Mouse (Mus musculus) megakaryocyte progenitor cell, adult 5-6 weeks (primary cell): Measurements from ENCODE around the gene Dgke. TPM values are rescaled to one million over a fixed set of nuclear protein-coding genes. Genes with fewer than 3 reads are reported as not detected.
"Not testable (repeated sequence)": the region's sequence is repeated elsewhere in the genome, so short reads cannot be mapped to it uniquely, and the experiment has no call there.

Source experiments
- ATAC-seq: replicated peaks from 2 replicates; pipeline ENCODE4 v1.8.0; 2016; ENCODE audit warnings: mild to moderate bottlenecking, moderate TSS enrichment, inconsistent platforms; ENCODE audit not compliant: poor library complexity
- total RNA-seq, 2 experiments: library from RNA; stranded (forward) in 1 of 2; stranded (reverse) in 1 of 2; fragments of 157-497, 149-512 nt in 1 of 2; fragments of 200-1000 nt in 1 of 2; gene quantifications; 2 replicates each; pipeline versions ENCODE4 v1.2.3 to v1.2.4; 2015 to 2017

Dgke gene
- total RNA-seq, 2 experiments from 2014 or later: 3.6 to 4.6 TPM

DNA sequence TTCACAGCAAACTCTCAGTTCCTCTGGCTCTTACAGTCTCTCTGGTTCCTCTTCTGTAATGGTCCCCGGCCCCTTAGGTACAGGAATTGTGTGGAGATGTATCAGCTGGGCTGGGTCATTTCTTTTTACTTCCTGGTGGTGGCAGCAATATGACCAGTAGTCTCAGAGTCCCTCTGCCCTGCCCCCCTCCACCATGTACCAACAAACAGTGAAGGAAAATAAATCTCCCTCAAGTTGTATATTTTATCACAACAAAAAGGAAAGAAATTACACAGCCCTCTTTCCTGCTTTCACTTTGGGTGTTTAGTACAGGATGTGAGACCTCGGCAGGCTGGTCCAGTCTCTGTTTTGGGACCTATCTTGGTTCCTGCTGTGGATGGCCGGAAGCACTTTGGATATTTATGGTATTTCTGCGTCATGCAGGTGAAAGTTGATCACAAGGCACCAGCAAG lies 9.7 kb upstream of the Dgke start:
- ATAC-seq: peak; percentile 59

DNA sequence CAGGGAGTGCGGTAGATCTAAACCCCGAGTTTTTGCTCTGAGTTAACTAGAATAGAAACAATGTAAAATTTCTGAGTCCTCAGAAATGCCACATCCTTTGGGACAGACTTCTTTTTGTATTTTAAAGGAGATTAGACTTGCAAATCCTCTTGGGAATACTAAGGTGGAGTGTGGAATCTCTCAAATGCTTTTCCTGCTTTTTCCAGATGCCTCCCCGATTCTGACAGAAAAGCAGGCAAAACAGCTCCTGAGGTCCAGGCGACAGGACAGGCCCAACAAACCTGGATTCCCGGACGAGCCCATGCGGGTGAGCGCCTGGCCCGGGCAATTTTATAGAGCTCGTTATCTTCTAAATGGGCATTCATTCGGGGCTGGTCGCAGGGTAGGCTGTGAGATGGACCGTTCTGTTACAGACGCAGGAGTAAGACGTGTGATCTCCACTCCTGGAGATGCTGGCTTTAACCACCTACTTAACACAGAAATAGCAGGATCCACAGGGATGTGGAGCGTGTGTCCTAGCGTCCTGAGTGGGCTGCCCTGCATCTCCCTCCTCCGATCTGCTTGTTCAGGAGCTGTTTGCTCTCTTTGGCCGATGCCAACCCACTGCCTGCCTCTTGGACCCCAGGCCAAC lies 8.2 kb upstream of the Dgke start:
- ATAC-seq: no peak

DNA sequence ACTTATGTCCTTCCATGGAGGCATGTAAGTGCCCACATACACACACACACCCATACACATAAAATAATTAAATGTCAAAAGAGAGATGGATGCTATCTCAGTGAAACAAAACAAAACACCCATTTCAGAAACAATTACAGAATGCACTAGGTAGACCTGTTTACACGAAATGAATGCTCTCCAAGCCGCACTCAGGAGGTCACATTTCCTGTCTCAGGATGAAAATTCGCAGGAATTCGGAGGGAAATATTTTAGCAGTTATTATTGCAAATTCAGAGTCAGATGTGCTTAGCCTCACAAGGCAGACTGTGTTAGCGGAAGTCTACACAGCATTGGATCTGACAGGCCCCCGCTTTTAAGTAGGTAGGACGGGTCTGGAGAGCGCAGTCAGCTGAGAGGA lies 6.9 kb upstream of the Dgke start, which contains the start of gene Gm525:
Gm525 (plus strand) TSS at position 301 of the 400 bp plus-strand sequence.
- no peak for ATAC-seq

DNA sequence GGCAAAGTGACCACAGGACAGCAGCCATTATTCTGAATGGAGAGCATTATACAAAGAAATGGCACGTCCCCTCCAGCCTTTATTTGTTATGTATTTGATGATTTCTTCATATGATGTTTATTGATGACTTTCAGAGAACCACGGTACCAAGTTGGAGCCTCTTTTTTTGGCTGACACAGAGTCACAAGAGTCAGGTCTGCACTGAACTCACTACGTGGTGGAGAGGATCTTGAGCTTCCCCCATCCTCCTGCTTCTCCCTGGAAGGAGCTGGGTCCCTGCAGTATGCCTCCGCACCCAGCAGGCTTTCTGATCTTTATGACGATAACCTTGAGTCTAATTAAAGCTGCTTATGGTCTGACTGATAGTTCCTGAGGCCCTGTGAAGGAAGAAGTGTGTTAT lies 4.9 kb upstream of the Dgke start:
- ATAC-seq: no peak

DNA sequence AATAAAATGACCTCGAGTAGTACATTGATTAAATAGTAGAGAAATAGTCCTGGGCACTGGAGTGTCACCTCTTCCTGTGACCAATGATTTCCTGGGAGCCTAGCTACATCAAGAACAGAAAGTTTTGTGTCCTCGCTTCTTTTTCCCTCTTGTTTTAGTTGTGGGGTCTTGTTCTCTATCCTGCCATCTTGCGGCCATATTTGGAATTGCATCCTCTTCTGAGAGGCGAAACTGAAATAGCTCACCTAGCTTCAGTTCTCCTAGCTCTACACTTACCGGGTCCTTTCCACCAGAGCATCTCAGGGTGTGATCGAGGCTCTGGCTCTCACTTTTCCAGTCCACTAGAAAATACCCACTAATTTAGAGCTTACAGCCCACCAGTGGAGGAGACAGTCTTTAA lies 2.7 kb upstream of the Dgke start:
- peak; percentile 83 for ATAC-seq

DNA sequence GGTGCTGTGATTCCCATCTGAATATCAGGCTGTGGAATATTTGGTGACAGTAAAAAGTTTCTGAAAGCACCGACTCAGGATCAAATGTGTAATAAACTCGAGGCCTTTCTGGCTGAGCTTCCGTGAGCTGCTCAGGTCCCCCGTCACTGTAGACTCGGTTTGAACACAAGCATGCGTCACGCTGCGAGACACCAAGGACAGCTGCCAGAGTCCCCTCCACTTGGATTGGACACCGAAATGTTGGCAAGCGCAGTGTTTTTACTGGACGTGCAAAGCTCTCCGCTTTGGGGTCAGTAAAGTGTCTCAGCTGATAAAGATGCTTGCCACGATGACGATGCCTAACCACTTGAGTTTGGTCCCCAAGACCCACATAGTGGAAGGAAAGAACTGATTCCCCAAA lies 2.0 kb upstream of the Dgke start:
- ATAC-seq: no peak

DNA sequence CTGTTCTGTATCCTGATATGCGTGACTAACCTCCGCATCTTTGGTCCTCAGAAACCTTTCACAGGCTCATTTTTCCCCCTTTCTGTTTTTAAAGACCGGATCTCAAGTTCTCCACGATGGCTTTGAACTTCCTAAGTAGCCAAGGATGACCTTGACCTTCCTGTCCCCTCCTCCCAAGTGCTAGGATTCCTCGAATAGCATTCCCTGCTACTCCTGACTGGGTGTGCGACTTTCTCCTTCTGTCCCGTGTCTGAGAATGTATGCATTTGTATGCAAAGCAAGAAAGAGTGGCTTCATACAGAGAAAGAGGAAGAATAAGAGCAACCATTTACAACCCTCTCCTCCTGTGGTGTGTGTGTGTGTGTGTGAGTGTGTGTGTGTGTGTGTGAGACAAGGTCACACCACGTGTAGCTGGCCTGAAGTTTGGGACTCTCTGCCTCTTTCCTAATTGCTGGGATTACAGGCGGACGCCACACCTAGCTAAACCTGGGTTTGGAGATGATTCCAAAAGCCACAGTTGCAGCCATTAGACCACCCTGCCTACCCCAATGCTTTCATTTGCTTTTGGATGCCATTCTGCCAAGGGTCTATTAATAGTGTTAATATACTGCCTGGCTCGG lies 1.3 kb upstream of the Dgke start:
- ATAC-seq: no peak

DNA sequence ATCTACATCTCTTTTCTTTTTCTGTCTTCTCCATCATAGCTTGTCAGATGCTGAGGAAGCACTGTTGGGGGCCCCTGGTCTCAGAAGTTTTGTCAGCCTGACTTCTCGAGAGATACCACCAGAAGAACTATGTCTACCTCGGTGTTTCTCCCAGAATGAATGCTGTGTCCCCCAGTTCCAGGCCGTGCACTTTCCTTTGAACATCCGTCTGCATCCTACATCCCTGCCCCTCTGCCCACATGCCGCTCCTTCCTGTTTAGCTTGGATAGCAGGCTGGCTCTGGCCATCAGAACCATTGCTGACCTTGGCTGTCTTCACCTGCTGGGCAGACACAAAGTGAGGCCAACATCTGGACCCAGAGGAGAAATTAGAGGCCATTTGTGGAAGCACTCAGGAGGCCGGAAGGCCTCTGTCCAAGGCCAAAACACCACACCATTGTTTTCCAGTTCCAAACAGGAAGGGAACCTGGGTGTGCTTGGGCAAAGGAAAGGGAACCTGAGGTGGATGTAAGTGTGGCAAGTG lies 712 bp upstream of the Dgke start:
- ATAC-seq: no peak

DNA sequence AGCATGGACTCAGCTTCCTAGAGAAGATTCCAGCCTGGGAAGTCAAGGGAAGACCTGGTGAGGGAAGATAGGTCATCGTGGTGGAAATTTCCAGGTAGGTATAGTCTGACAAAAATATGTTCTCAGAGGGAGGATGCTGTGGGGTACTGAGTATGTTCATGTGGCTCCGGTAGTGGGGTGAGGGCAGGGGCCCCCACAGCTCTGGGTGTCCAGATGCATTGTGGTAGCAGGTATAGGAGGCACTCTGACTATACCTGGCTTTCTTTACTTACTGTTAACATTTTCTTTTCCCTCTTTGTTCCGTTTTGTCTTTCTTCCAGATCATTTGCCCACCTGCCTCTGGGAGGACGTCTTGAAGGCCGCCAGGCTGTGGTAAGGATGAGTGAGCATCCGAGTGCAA lies 524 bp downstream of the Dgke start:
- no peak for ATAC-seq

DNA sequence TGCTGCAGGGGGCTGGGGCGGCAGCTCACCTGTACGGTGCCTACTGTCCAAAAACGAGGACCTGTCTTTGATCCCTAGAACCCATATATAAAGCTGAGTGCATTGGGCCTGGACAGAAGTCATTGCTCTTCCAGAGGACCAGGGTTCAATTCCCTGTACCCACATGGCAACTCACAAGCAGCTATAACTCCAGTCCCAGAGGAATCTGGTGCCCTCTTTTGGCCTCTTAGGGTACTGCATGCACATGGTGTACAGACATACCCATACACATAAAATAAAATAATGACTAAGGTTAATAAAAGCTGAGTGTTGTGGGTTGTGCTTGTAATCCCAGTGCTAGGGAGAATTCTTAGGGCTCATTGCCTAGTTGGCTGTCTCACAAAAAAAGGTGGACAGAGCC lies 1.4 kb downstream of the Dgke start:
- 0 out of 2 replicates have a peak, but pooled peaks have one; percentile 16 for ATAC-seq

DNA sequence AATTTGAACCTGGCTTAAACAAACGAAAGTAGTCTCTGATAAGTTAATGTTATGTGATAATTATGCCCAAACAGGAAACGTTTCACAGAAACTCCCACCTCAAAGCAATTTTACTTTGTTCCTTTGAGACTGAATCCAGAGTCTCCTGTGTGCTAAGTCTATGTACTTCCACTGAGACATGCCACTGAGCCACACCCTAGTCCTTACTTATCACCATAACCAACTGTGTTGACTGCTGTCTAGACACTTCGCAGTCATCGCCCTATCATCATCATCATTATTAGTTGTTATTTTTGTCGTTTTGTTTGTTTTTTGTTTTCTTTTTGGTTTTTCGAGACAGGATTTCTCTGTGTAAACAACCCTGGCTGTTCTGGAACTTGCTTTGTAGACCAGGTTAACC lies 2.3 kb downstream of the Dgke start:
- peak; percentile 44 for ATAC-seq

DNA sequence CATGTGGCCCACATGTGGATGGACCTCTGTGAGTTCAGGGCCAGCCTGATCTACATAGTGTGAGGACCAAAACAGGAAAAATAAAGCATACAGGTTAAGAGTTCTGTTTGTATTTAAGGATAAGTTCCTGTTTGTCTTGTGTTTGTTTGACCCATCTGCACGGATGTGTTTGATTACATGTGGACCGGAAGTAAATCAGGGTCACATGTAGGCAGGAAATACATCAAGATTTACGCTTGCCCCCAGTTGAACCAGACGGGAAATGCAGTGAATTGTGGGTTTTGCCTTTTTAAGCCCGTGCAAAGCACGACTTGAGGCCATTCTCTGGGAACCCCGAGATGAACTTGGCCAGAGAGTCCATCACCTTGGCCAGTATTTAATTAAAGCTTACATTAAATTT lies 5.3 kb downstream of the Dgke start:
- no peak for ATAC-seq

DNA sequence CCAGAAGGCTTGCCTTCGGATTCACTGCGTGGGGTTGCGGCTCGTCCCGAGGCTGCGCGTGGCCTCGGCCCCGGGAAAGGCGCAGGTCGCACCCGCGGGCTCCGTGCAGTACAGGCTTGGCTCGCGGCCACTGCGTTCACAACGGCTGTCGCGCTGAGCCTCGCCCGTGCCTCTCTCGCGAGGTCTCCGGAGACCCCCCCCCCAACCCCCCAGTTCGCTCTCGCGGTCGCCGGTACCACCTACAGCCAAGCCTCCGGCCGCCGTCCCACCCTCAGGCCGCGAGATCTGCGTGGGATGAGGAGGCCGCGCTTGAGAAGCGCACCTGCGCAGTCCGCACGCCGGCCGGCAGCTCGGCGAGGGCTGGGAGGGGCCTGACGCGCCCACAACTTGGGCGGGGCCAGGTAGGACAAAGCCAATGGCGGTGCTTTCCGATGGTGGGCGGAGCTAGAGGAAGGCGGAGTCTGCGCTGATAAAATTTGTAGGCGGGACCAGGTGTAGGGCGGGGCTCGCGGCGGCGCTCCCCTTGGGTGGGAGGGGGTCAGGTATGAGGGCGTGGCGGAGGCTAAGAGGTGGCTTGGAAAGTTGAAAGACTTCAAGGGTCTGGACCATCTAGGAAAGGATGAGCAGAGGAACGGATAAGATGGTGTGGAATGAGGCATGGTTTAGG lies 6.1 kb downstream of the Dgke start:
- ATAC-seq: peak; percentile 81

DNA sequence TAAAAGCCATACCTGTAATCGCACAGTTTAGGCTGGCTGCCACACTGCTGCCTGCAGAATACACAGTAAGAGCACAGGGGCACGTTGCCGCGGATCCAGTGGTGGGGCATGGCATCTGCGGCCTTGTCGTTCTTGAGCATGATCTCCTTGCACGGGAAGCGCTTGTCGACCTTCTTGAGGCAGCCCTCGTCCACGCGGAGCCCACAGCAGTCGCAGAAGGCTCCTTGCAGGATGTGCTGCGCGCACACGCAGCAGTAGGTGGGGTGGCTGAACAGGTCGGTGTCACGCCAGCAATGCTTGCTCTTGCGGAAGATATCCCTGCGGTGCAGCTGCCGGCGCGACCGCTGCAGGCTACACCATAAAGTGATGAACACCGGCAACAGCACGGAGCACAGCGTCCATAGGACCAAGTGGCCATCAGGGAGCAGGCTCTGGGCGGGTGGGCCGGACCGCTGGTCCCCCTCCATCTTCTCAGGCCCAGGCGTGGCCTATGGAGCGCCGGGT lies 6.7 kb downstream of the Dgke start:
- peak; percentile 38 for ATAC-seq

DNA sequence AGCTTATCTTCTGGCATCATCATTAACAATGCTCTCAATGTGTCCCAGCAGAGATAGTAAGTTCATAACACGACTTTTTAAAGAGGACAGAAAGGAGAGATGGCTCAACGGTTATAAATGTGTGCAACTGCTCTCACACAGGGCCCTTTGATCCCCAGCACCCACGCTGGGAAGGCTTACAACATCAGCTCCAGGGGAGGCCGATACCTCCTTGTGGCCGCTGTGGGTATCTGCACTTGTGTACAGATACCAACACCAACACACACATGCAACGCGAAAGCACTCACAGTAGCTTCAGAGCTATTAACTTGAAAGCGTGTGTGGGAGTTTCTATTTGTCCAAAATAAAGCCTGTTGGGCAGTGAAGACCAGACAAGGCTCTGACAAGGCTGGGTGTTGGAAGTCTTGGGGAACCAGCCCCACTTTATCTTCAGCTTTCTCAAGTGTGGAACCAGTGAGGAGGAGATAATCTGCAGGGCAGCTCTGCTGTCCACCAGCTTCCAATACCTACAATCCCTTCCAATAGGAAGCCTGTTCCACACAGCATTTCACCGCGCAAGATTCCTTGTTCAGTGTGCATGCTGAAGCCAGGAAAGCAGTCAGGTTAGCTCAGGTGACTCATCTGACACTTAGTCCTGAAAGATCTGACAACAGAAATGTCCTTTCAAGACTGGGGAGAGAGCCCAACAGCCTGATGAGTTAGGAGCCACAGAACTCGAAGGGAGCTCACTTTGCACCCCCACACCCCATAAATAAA lies 8.0 kb downstream of the Dgke start:
- ATAC-seq: peak; percentile 53

DNA sequence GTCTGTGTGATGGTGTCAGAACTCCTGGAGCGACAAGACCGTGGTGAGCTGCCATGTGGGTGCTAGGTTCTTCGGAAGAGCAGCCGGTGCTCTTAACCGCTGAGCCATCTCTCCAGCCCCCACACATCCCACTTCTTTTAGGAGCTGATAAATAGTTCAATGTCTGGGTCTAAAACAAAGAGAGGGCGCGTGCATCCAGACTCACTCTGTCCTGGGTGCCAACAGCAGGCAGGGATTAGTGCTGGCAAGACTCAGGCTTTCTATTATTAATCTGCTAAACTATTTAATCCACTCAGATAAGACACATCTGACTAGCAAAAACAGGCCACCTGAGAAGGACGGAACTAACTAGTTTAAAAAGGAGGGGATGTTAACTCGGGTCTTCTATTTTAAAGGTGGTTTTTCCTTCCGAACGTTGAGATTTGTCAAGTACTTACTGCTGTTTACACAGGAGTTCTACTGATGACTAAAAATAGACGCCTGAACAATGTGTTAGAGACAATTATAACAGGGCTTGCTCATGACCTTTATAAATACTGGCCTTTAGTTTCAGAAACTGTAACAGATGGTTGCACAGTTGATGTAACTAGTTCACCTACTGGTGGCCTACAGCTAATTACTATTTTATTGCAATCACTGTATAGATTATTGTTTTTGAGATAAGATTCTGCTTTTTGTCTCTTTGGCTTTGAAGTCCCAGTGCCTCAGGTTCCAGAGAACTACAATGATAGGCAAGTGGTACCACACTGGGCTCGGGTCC lies 10.5 kb downstream of the Dgke start:
- no peak for ATAC-seq

DNA sequence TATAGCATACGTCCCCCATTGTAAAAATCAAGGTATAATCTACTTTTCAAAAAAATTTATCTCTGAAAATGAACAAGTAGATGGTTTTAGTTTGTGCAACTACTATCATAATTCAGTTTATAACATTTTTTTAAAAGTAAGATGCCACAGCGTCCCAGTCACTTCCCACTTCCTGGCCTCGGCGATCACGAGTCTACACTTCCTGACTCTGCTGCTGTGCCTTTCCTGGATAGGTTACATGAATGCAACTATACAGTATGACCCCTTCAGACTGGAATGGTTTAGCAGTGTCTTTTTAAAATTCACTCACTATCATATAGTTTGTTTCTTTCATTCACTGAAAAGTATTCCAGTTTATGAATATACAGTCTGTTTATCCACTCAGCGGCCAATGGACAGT lies 14.9 kb downstream of the Dgke start:
- ATAC-seq: peak; percentile 55; the same call in 1 of the 2 replicates

DNA sequence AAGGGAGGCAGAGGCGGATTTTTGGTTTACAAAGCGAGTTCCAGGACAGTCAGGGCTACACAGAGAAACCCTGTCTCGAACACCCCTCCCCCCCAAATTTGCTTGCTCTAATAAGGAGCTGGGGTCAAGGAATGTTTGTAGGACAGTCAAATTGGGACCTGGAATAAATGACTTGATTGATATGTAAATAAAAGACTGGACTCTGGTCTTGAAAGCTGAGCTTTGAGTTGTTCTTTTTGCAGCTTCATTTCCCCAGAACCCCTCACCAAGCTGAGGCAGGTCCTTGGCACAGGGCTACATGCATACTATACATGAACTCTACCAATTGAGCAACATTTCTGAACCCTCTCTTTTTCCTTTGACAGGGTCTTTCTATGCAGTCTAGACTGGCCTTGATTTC lies 20.6 kb downstream of the Dgke start:
- no peak for ATAC-seq

DNA sequence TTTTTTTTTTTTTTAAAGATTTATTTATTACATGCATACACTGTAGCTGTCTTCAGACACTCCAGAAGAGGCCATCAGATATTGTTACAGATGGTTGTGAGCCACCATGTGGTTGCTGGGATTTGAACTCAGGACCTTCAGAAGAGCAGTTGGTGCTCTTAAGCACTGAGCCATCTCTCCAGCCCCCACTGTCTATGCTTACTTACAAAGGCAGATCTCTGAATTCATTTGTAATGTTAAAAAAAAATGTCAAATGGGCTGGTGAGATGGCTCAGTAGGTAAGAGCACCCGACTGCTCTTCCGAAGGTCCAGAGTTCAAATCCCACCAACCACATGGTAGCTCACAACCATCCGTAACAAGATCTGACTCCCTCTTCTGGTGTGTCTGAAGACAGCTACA lies 21.1 kb downstream of the Dgke start:
- not testable (repeated sequence) for ATAC-seq

DNA sequence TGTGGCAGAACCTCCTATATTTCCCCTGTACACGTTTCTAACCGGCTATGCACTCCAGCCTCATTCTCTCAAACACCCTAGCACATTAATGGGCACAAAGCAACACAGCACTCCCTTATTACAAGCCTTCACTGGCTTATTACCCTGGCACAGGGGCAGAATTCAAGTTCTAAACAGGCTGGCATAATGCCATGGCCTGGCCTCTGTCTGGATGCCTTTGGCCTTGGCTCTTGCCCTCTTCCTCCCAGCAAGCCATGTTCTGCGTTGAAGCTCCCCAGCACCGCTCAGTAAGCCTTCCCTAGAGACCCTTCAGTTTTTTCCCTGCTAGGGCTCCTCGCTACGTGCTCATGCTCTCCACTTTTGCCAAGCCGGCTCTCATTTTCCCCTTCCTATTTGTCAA lies 23.6 kb downstream of the Dgke start:
- ATAC-seq: no peak
